Mouse (Mus musculus) heart, embryonic 16.5 days (tissue): ENCODE results near the gene D6Ertd527e. TPM values are rescaled to one million over a fixed set of nuclear protein-coding genes. Genes with fewer than 3 reads are reported as not detected.

ENCODE experiments used
- ATAC-seq: fragments of 200-750 bp; cut with Nextera tagmentation; replicated peaks from 2 replicates; pipeline ENCODE4 v1.8.0; 2017; ENCODE audit warnings: moderate number of reproducible peaks; ENCODE audit not compliant: insufficient read depth, low FRiP score; ENCODE audit errors: extremely low read depth
- H3K27ac ChIP-seq: fragments of 300-500 bp; sonication (generic); 2 replicates; pipeline ENCODE4 v1.5.1; 2014; ENCODE audit warnings: mild to moderate bottlenecking, low read length, control low read depth, moderate library complexity
- H3K27me3 ChIP-seq: fragments of 300-500 bp; sonication (generic); 2 replicates; pipeline ENCODE4 v1.6.1; 2014; ENCODE audit warnings: low read length, mixed read lengths; ENCODE audit not compliant: control insufficient read depth, insufficient read depth
- H3K36me3 ChIP-seq: fragments of 300-500 bp; sonication (generic); 2 replicates; pipeline ENCODE4 v1.6.1; 2014; ENCODE audit not compliant: control insufficient read depth, insufficient read depth
- H3K4me1 ChIP-seq: fragments of 300-500 bp; sonication (generic); 2 replicates; pipeline ENCODE4 v1.6.1; 2014; ENCODE audit warnings: low read length, mixed read lengths; ENCODE audit not compliant: control insufficient read depth, insufficient read depth
- H3K4me2 ChIP-seq: fragments of 300-500 bp; sonication (generic); 2 replicates; pipeline ENCODE4 v1.6.1; 2014; ENCODE audit warnings: low read depth, mild to moderate bottlenecking, control low read depth, low read length
- H3K4me3 ChIP-seq: fragments of 300-500 bp; sonication (generic); 2 replicates; pipeline ENCODE4 v1.5.1; 2014; ENCODE audit warnings: mild to moderate bottlenecking, control low read depth, low read length
- H3K9ac ChIP-seq: fragments of 300-500 bp; sonication (generic); 2 replicates; pipeline ENCODE4 v1.6.1; 2014; ENCODE audit warnings: low read length, control low read depth
- H3K9me3 ChIP-seq: fragments of 300-500 bp; sonication (generic); replicated peaks from 2 replicates; pipeline ENCODE4 v1.6.1; 2016; ENCODE audit warnings: low read length; ENCODE audit not compliant: control insufficient read depth
- WGBS: fragments of 180-500 bp; shearing (Covaris S2); extraction: QIAGEN DNeasy Blood & Tissue Kit; methylation state at CpG from one replicate; pipeline ENCODE4 v1.1.7; 2014; 5-methylcytosine and 5-hydroxymethylcytosine counted together
- polyA plus RNA-seq: library from polyadenylated mRNA; unstranded; fragments of >200 nt; fragmentation: Nextera tagmentation; extraction: Ambion mirVana; gene quantifications from 2 replicates; pipeline ENCODE4 v1.2.1, GENCODE M21; 2015

The D6Ertd527e gene
- 0.12 and 0.21 TPM in 2 replicates for polyA plus RNA-seq

GRCm38 (mm10) chr6:87104123-87104796 lies at the start of gene D6Ertd527e:
Gene D6Ertd527e (plus strand): TSS chr6:87104746.
- H3K4me2 ChIP-seq, result no peak within 1 kb of the TSS
- H3K4me1 ChIP-seq, result peaks cover 20% of the 10 kb centered on the region
- no peaks in the 10 kb centered on the region for H3K9me3 ChIP-seq
- no peak within 1 kb of the TSS for H3K4me3 ChIP-seq
- ATAC-seq, result no peak
- no peaks in the 10 kb centered on the region for H3K36me3 ChIP-seq
- WGBS, result 78% methylated on average over 11 of the region's 11 CpGs
- no peak within 1 kb of the TSS for H3K9ac ChIP-seq
- H3K27me3 ChIP-seq, result no peaks in the 10 kb centered on the region
- no peak within 1 kb of the TSS for H3K27ac ChIP-seq

GRCm38 (mm10) chr6:87059754-87060153 lies 44.8 kb upstream of the D6Ertd527e start:
- Histone ChIP-seq H3K27me3 (no peaks in the 10 kb centered on the region), H3K4me3 (no peak overlapping the region), H3K4me2 (no peak overlapping the region), H3K9me3 (no peaks in the 10 kb centered on the region), H3K36me3 (peaks cover 55% of the 10 kb centered on the region), H3K27ac (no peak overlapping the region), H3K4me1 (no peaks in the 10 kb centered on the region), H3K9ac (no peak overlapping the region)
- 100% methylated on average over 1 of the region's 1 CpGs for WGBS
- ATAC-seq, result no peak

- Histone ChIP-seq H3K4me2 (no peak overlapping the region), H3K4me3 (no peak overlapping the region), H3K36me3 (peaks cover 52% of the 10 kb centered on the region), H3K27me3 (no peaks in the 10 kb centered on the region), H3K9me3 (no peaks in the 10 kb centered on the region), H3K4me1 (peaks cover 1% of the 10 kb centered on the region; the same call in 1 of the 2 replicates), H3K27ac (no peak overlapping the region), H3K9ac (no peak overlapping the region)
- 91% methylated on average over 4 of the region's 4 CpGs for WGBS
- no peak for ATAC-seq
These were observed 41.0 kb upstream of the D6Ertd527e start for GRCm38 (mm10) chr6:87063586-87063985.

- H3K36me3 ChIP-seq, result peaks cover 43% of the 10 kb centered on the region
- ATAC-seq, result no peak
- no peak overlapping the region for H3K9ac ChIP-seq
- H3K4me3 ChIP-seq, result no peak overlapping the region
- peaks cover 3% of the 10 kb centered on the region; the same call in 1 of the 2 replicates for H3K4me1 ChIP-seq
- H3K4me2 ChIP-seq, result no peak overlapping the region
- H3K27ac ChIP-seq, result no peak overlapping the region
- no peaks in the 10 kb centered on the region for H3K9me3 ChIP-seq
- no peaks in the 10 kb centered on the region for H3K27me3 ChIP-seq
- WGBS, result 81% methylated on average over 2 of the region's 2 CpGs
These were observed 36.3 kb upstream of the D6Ertd527e start for GRCm38 (mm10) chr6:87068209-87068608.

- Histone ChIP-seq H3K4me3 (no peak overlapping the region), H3K27ac (no peak overlapping the region), H3K27me3 (no peaks in the 10 kb centered on the region), H3K4me2 (no peak overlapping the region), H3K4me1 (peaks cover 3% of the 10 kb centered on the region; the same call in 1 of the 2 replicates), H3K36me3 (peaks cover 41% of the 10 kb centered on the region), H3K9me3 (no peaks in the 10 kb centered on the region), H3K9ac (no peak overlapping the region)
- no peak for ATAC-seq
- 55% methylated on average over 7 of the region's 7 CpGs for WGBS
These were observed 35.2 kb upstream of the D6Ertd527e start for GRCm38 (mm10) chr6:87069195-87069900.

GRCm38 (mm10) chr6:87070641-87071040 lies 33.9 kb upstream of the D6Ertd527e start:
- Histone ChIP-seq H3K9ac (no peak overlapping the region), H3K4me3 (no peak overlapping the region), H3K4me1 (peaks cover 10% of the 10 kb centered on the region), H3K27ac (no peak overlapping the region), H3K36me3 (peaks cover 32% of the 10 kb centered on the region), H3K27me3 (no peaks in the 10 kb centered on the region), H3K4me2 (no peak overlapping the region), H3K9me3 (no peaks in the 10 kb centered on the region)
- 81% methylated on average over 4 of the region's 4 CpGs for WGBS
- ATAC-seq, result no peak

GRCm38 (mm10) chr6:87072759-87073158 lies 31.8 kb upstream of the D6Ertd527e start:
- Histone ChIP-seq H3K27ac (no peak overlapping the region), H3K9me3 (no peaks in the 10 kb centered on the region), H3K4me2 (no peak overlapping the region), H3K4me3 (no peak overlapping the region), H3K27me3 (no peaks in the 10 kb centered on the region), H3K36me3 (peaks cover 37% of the 10 kb centered on the region), H3K4me1 (peaks cover 10% of the 10 kb centered on the region), H3K9ac (no peak overlapping the region)
- 35% methylated on average over 4 of the region's 4 CpGs for WGBS
- ATAC-seq, result no peak

GRCm38 (mm10) chr6:87075092-87075685 lies 29.4 kb upstream of the D6Ertd527e start:
- ATAC-seq, result peak; percentile 82
- Histone ChIP-seq H3K36me3 (peaks cover 26% of the 10 kb centered on the region), H3K4me1 (peaks cover 7% of the 10 kb centered on the region), H3K27me3 (no peaks in the 10 kb centered on the region), H3K9ac (no peak overlapping the region), H3K4me2 (no peak overlapping the region), H3K27ac (peak overlapping the region; percentile 54), H3K9me3 (no peaks in the 10 kb centered on the region), H3K4me3 (no peak overlapping the region)
- WGBS, result 45% methylated on average over 3 of the region's 3 CpGs

- H3K36me3 ChIP-seq, result peaks cover 31% of the 10 kb centered on the region
- WGBS, result 90% methylated on average over 4 of the region's 4 CpGs
- no peak overlapping the region for H3K9ac ChIP-seq
- no peak overlapping the region for H3K4me2 ChIP-seq
- no peak overlapping the region for H3K27ac ChIP-seq
- ATAC-seq, result no peak
- H3K27me3 ChIP-seq, result no peaks in the 10 kb centered on the region
- H3K9me3 ChIP-seq, result no peaks in the 10 kb centered on the region
- peaks cover 7% of the 10 kb centered on the region for H3K4me1 ChIP-seq
- H3K4me3 ChIP-seq, result no peak overlapping the region
These were observed 25.1 kb upstream of the D6Ertd527e start for GRCm38 (mm10) chr6:87079457-87079856.
